ENCODE assay signal across 8 mouse cellular contexts in the genomic region with DNA sequence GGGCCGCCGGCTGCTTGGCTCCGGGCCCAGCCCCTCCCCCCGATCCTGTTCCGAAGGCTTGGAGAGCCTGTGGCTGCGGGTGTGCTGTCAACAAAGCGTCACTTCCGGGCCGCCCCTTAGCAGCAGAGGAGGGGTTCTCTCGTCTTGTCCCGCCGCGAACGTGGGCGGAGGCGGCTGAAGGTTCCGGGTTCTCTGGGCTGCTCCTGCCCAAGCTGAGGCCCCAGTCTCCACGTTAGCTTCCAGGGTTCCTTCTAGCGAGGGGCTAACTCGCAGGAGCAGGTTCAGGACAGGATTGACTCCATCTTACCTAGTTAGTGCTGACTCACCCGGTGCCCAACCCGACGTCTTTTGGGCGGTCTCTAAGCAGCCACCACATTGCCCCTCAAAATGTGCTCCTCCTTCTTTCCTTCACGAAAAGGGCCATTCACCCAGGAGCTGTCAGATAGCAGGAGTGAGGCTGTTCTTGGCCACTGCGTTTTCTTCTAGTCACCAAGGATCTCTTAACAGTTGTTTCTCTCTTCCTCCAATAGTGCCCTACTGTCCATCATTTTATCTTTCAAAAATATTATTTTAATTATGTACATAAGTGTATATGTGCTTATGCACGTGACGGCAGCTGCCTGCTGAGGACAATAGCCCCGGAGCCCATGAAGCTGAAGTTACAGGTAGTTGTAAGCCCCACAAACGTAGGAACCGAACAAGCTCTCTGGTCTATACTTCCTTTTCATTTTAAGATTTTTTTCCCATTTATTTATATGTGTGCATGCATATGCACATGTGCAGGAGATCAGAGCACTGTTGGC. TPM values are rescaled to one million over a fixed set of nuclear protein-coding genes. Genes with fewer than 3 reads are reported as not detected.
A peak's percentile ranks its signal among the peaks of the same experiment; 100 is the strongest.
DNase-seq lines count a peak whose midpoint lies in the region; ATAC-seq and TF ChIP-seq lines count a peak whose summit lies in the region.

A gene (minus strand): TSS at position 114 of the 803 bp plus-strand sequence.

- H3K9me3 ChIP-seq in embryonic facial prominence, embryonic 15.5 days (replicated peaks) = no peaks in the 10 kb centered on the region
- no peaks in the 10 kb centered on the region for H3K9me3 ChIP-seq in kidney, embryonic 14.5 days (ENCODE audit: control insufficient read depth, low read length)
- H3K9me3 ChIP-seq in limb, embryonic 15.5 days = no peaks in the 10 kb centered on the region

- peak; percentile 95 for DNase-seq in 416B (ENCODE audit: low read depth)
- DNase-seq in heart, adult 9 months (ENCODE audit: low spot score in 2 of 2) = peak; percentile 96
- DNase-seq in monocyte, adult 2 months (ENCODE audit: low read depth in 1 of 2, low spot score in 2 of 2) = peak; percentile 80 to 85
- DNase-seq in spleen, postnatal 36 days (ENCODE audit: low spot score in 2 of 2) = peak; percentile 93

- H3K27me3 ChIP-seq in embryonic facial prominence, embryonic 15.5 days = no peaks in the 10 kb centered on the region
- H3K27me3 ChIP-seq in kidney, embryonic 14.5 days (ENCODE audit: control insufficient read depth, insufficient read depth, low read length) = no peaks in the 10 kb centered on the region
- H3K27me3 ChIP-seq in limb, embryonic 15.5 days = no peaks in the 10 kb centered on the region

- peak within 1 kb of the TSS; percentile 78 for H3K9ac ChIP-seq in embryonic facial prominence, embryonic 15.5 days
- peak within 1 kb of the TSS; percentile 86 for H3K9ac ChIP-seq in kidney, embryonic 14.5 days (ENCODE audit: low read depth, low read length)
- peak within 1 kb of the TSS; percentile 65 for H3K9ac ChIP-seq in limb, embryonic 15.5 days

- H3K4me3 ChIP-seq in bone marrow, adult 2 months (replicated peaks; ENCODE audit: control insufficient read depth, low read depth, low read length) = peak within 1 kb of the TSS; percentile 68
- peak within 1 kb of the TSS; percentile 80 for H3K4me3 ChIP-seq in embryonic facial prominence, embryonic 15.5 days (replicated peaks)
- peak within 1 kb of the TSS; percentile 91 for H3K4me3 ChIP-seq in kidney, embryonic 14.5 days (ENCODE audit: low read length)
- H3K4me3 ChIP-seq in limb, embryonic 15.5 days = peak within 1 kb of the TSS; percentile 76

- peaks cover 2% of the 10 kb centered on the region for H3K4me1 ChIP-seq in bone marrow, adult 2 months (ENCODE audit: control insufficient read depth, insufficient read depth, low read length)
- peaks cover 26% of the 10 kb centered on the region for H3K4me1 ChIP-seq in embryonic facial prominence, embryonic 15.5 days
- H3K4me1 ChIP-seq in kidney, embryonic 14.5 days (ENCODE audit: control insufficient read depth, insufficient read depth, low read length) = peaks cover 7% of the 10 kb centered on the region; the same call in 1 of the 2 replicates
- peaks cover 22% of the 10 kb centered on the region for H3K4me1 ChIP-seq in limb, embryonic 15.5 days

- peak; percentile 95 for ATAC-seq in embryonic facial prominence, embryonic 15.5 days (ENCODE audit: insufficient number of reproducible peaks, low FRiP score, low TSS enrichment, low read depth)
- ATAC-seq in kidney, embryonic 14.5 days (ENCODE audit: low FRiP score, low TSS enrichment) = peak; percentile 97
- ATAC-seq in limb, embryonic 15.5 days (ENCODE audit: insufficient number of reproducible peaks, low FRiP score, low TSS enrichment, low read depth) = peak; percentile 93

- peak; percentile 90; the same call in 1 of the 2 replicates for TF ChIP-seq POLR2A in bone marrow, adult 2 months (IDR thresholded peaks at IDR 0.05; ENCODE audit: borderline replicate concordance, control insufficient read depth, low read depth, low read length)

- 0 out of 2 replicates have a peak, but pooled peaks cover 5% of the 10 kb centered on the region for H3K36me3 ChIP-seq in embryonic facial prominence, embryonic 15.5 days
- 0 out of 2 replicates have a peak, but pooled peaks cover 7% of the 10 kb centered on the region for H3K36me3 ChIP-seq in kidney, embryonic 14.5 days (ENCODE audit: control insufficient read depth, insufficient read depth, low read length)
- H3K36me3 ChIP-seq in limb, embryonic 15.5 days = peaks cover 10% of the 10 kb centered on the region; the same call in 1 of the 2 replicates

- 11% methylated on average over 31 of the region's 31 CpGs for WGBS in bone marrow, adult 2 months
- WGBS in embryonic facial prominence, embryonic 15.5 days = 8% methylated on average over 31 of the region's 31 CpGs
- 10% methylated on average over 31 of the region's 31 CpGs for WGBS in kidney, embryonic 14.5 days
- 9% methylated on average over 31 of the region's 31 CpGs for WGBS in limb, embryonic 15.5 days

- H3K27ac ChIP-seq in bone marrow, adult 2 months (ENCODE audit: control insufficient read depth, insufficient read depth, low read depth, low read length, poor library complexity) = peak within 1 kb of the TSS; percentile 76
- H3K27ac ChIP-seq in embryonic facial prominence, embryonic 15.5 days (replicated peaks) = peak within 1 kb of the TSS; percentile 94
- peak within 1 kb of the TSS; percentile 83 for H3K27ac ChIP-seq in kidney, embryonic 14.5 days (ENCODE audit: low read depth, low read length)
- peak within 1 kb of the TSS; percentile 90 for H3K27ac ChIP-seq in limb, embryonic 15.5 days

- H3K4me2 ChIP-seq in embryonic facial prominence, embryonic 15.5 days (replicated peaks) = peak within 1 kb of the TSS; percentile 83
- H3K4me2 ChIP-seq in kidney, embryonic 14.5 days (replicated peaks; ENCODE audit: low read depth, low read length) = peak within 1 kb of the TSS; percentile 83
- H3K4me2 ChIP-seq in limb, embryonic 15.5 days = peak within 1 kb of the TSS; percentile 80

- TF ChIP-seq CTCF in bone marrow, adult 2 months (IDR thresholded peaks at IDR 0.05; ENCODE audit: control insufficient read depth, insufficient read depth, low read length) = no peak

RNA-seq across cellular contexts. Expression of the gene that starts here (rescaled TPM):
- 12.3 and 24.8 TPM in 2 replicates for polyA plus RNA-seq in bone marrow, adult 2 months (2011; ENCODE audit: insufficient read depth, insufficient read length, low replicate concordance, missing spikeins)
- 9.3 and 10.1 TPM in 2 replicates for polyA plus RNA-seq in embryonic facial prominence, embryonic 15.5 days (2015; fragmentation: Nextera tagmentation; extraction: Ambion mirVana)
- 9.4 and 11.9 TPM in 2 replicates for polyA plus RNA-seq in kidney, embryonic 14.5 days (2014; fragmentation: Nextera tagmentation; extraction: Ambion mirVana)
- polyA plus RNA-seq in limb, embryonic 15.5 days (2015; fragmentation: Nextera tagmentation; extraction: Ambion mirVana) = 6.5 and 8.6 TPM in 2 replicates

Comparison
In these comparisons a context has a peak if more than half of its experiments do, and no peak if none do; other contexts are left out.
1. Peak in every context shown above with its lines: DNase-seq, ATAC-seq, H3K4me3 ChIP-seq and H3K27ac ChIP-seq.